Mouse (Mus musculus) neural tube, embryonic 14.5 days (tissue): ENCODE measurements around the gene B4galt3. TPM values are rescaled to one million over a fixed set of nuclear protein-coding genes. Genes with fewer than 3 reads are reported as not detected.
A peak's percentile ranks its signal among the peaks of the same experiment; 100 is the strongest.

Source experiments
- ATAC-seq: fragments of 200-750 bp; cut with Nextera tagmentation; 2 replicates; pipeline ENCODE4 v1.8.0; 2017; ENCODE audit warnings: low read depth, mild to moderate bottlenecking, moderate TSS enrichment, moderate library complexity
- H3K27ac ChIP-seq: fragments of 300-500 bp; sonication (generic); 2 replicates; pipeline ENCODE4 v1.5.1; 2014; ENCODE audit warnings: low read depth, mild to moderate bottlenecking, control low read depth, low read length, moderate library complexity, mixed read lengths
- H3K27me3 ChIP-seq: fragments of 300-500 bp; sonication (generic); 2 replicates; pipeline ENCODE4 v1.6.1; 2014; ENCODE audit warnings: low read length; ENCODE audit not compliant: control insufficient read depth, insufficient read depth
- H3K36me3 ChIP-seq: fragments of 300-500 bp; sonication (generic); 2 replicates; pipeline ENCODE4 v1.6.1; 2014; ENCODE audit warnings: low read length, mixed read lengths; ENCODE audit not compliant: control insufficient read depth, insufficient read depth
- H3K4me1 ChIP-seq: fragments of 300-500 bp; sonication (generic); 2 replicates; pipeline ENCODE4 v1.6.1; 2014; ENCODE audit warnings: low read length; ENCODE audit not compliant: control insufficient read depth, insufficient read depth
- H3K4me2 ChIP-seq: fragments of 300-500 bp; sonication (generic); 2 replicates; pipeline ENCODE4 v1.6.1; 2014; ENCODE audit warnings: mild to moderate bottlenecking, low read depth, low read length, control low read depth
- H3K4me3 ChIP-seq: fragments of 300-500 bp; sonication (generic); 2 replicates; pipeline ENCODE4 v1.5.1; 2014; ENCODE audit warnings: low read depth, low read length, control low read depth, mixed read lengths
- H3K9ac ChIP-seq: fragments of 300-500 bp; sonication (generic); replicated peaks from 2 replicates; pipeline ENCODE4 v1.6.1; 2014; ENCODE audit warnings: low read depth, mild to moderate bottlenecking, control low read depth, low read length, mixed read lengths
- H3K9me3 ChIP-seq: fragments of 300-500 bp; sonication (generic); 2 replicates; pipeline ENCODE4 v1.6.1; 2016; ENCODE audit warnings: low read length; ENCODE audit not compliant: control insufficient read depth
- WGBS: fragments of 180-500 bp; shearing (Covaris S2); extraction: QIAGEN DNeasy Blood & Tissue Kit; methylation state at CpG from one replicate; pipeline ENCODE4 v1.1.7; 2014; 5-methylcytosine and 5-hydroxymethylcytosine counted together
- polyA plus RNA-seq: library from polyadenylated mRNA; unstranded; fragments of >200 nt; fragmentation: Nextera tagmentation; extraction: Ambion mirVana; gene quantifications from 2 replicates; pipeline ENCODE4 v1.2.1, GENCODE M21; 2014

B4galt3 gene
- polyA plus RNA-seq, 1 experiment from 2014 or later, result 98.1 TPM

DNA sequence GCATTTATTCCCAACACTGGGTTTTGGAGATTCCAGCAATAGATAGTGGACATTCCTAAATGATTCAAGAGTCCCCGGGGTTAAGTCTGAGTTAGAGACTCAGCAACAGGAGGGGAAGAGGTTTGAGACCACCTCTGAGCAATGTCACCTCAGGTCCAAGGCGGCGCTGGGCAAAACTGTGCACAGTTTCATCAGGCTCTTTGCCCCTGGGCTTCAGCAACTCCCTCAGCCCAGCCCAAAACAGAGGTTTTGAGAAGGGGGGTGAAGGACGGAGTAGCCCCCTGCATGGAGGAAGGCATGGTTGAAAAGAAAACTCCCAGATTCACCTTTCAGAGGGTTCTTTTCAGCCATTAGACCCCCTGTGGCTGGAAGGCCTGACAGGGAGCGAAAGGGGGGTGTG, 9.6 kb downstream of the B4galt3 start:
- Histone ChIP-seq H3K27me3 (no peaks in the 10 kb centered on the region), H3K4me3 (no peak overlapping the region), H3K27ac (no peak overlapping the region), H3K4me1 (peaks cover 7% of the 10 kb centered on the region), H3K9me3 (no peaks in the 10 kb centered on the region), H3K36me3 (peaks cover 31% of the 10 kb centered on the region), H3K9ac (peak overlapping the region; percentile 47; the same call in 1 of the 2 replicates), H3K4me2 (peak overlapping the region; percentile 66)
- WGBS, result 67% methylated on average over 5 of the region's 5 CpGs
- ATAC-seq, result no peak

GRCm38 (mm10) chr1:171280250-171280915, 10.3 kb downstream of the B4galt3 start:
- Histone ChIP-seq H3K27ac (no peak overlapping the region), H3K27me3 (no peaks in the 10 kb centered on the region), H3K36me3 (peaks cover 33% of the 10 kb centered on the region), H3K4me1 (peaks cover 7% of the 10 kb centered on the region), H3K9ac (peak overlapping the region; percentile 47), H3K4me3 (peak overlapping the region; percentile 48), H3K4me2 (peak overlapping the region; percentile 66), H3K9me3 (no peaks in the 10 kb centered on the region)
- WGBS, result 2% methylated on average over 25 of the region's 25 CpGs
- ATAC-seq, result no peak; the same call in 1 of the 2 replicates

- under 1% methylated on average over 26 of the region's 26 CpGs for WGBS
- Histone ChIP-seq H3K27ac (peak within 1 kb of the TSS; percentile 60; the same call in 1 of the 2 replicates), H3K36me3 (peaks cover 34% of the 10 kb centered on the region)
Observed at GRCm38 (mm10) chr1:171280916-171281527, 10.9 kb downstream of the B4galt3 start, which contains the start of gene Ppox. TSS of gene Ppox (minus strand) at chr1:171281186.

GRCm38 (mm10) chr1:171281528-171281923, 11.4 kb downstream of the B4galt3 start:
- Histone ChIP-seq H3K27me3 (no peaks in the 10 kb centered on the region), H3K4me2 (peak overlapping the region; percentile 49), H3K4me3 (peak overlapping the region; percentile 48), H3K4me1 (peaks cover 13% of the 10 kb centered on the region), H3K27ac (peak overlapping the region; percentile 60; the same call in 1 of the 2 replicates), H3K36me3 (peaks cover 29% of the 10 kb centered on the region), H3K9ac (0 out of 2 replicates have a peak overlapping the region, but pooled peaks have one; percentile 12), H3K9me3 (no peaks in the 10 kb centered on the region)
- peak; percentile 42 for ATAC-seq
- WGBS, result under 1% methylated on average over 10 of the region's 10 CpGs

More at GRCm38 (mm10) chr1:171280916-171281527, 10.9 kb downstream of the B4galt3 start, which contains the start of gene Ppox:
- Histone ChIP-seq H3K27me3 (no peaks in the 10 kb centered on the region), H3K4me1 (peaks cover 9% of the 10 kb centered on the region), H3K4me3 (peak within 1 kb of the TSS; percentile 48), H3K9ac (peak within 1 kb of the TSS; percentile 47), H3K9me3 (no peaks in the 10 kb centered on the region), H3K4me2 (peak within 1 kb of the TSS; percentile 66)
- peak; percentile 98 for ATAC-seq

GRCm38 (mm10) chr1:171282086-171282805, 12.1 kb downstream of the B4galt3 start:
- H3K9ac ChIP-seq, result no peak overlapping the region
- H3K4me2 ChIP-seq, result no peak overlapping the region
- peaks cover 22% of the 10 kb centered on the region for H3K36me3 ChIP-seq
- no peak overlapping the region for H3K4me3 ChIP-seq
- WGBS, result 82% methylated on average over 18 of the region's 18 CpGs
- H3K4me1 ChIP-seq, result peaks cover 16% of the 10 kb centered on the region
- H3K27me3 ChIP-seq, result no peaks in the 10 kb centered on the region
- H3K9me3 ChIP-seq, result no peaks in the 10 kb centered on the region
- no peak overlapping the region for H3K27ac ChIP-seq
- no peak for ATAC-seq

DNA sequence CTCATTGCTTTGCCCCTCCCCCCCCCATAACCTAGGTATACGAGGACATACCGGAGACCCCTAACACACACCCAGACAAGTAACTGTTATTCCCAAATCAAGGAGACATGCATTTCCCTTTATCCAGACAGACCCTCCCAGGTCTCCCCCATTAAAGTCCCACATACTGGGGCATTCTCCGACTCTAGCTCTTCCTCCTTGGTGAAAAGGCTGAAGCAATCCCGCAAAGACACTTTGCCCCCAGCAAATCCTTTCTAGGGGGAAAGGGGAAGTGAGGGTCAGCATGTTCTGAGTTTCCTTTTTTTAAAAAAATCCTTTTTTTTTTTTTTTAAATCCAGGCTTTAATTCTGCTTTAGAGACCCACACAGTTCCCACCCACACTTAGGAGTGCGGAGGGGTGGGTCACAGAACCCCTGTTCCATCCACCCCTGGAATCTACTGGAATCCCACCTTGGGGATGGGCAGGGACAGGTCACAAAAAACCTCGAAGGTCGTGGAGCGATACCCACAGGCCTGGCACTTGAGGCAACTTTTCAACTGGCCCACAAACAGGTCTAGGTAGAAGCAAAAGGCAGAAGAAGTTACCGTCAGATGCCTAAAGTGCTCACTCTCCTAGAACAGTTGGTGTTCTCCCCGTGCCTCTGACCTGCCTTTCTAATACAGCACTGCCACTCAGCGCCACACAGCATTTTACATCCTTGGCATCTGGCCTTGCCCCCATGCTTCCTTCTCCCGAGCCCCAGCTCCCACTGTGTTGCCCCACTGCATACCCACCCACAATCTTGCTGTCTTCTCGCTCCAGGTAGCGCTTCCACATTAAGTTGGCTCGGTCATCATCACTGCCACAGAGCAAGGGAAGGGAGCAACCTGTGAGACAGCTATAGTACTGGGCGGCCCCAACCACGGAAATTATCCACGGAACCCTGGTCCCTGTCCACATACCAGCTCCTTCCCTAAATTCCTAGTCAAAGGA, 13.3 kb downstream of the B4galt3 start:
- peaks cover 18% of the 10 kb centered on the region for H3K36me3 ChIP-seq
- no peak overlapping the region for H3K9ac ChIP-seq
- peaks cover 16% of the 10 kb centered on the region for H3K4me1 ChIP-seq
- H3K27me3 ChIP-seq, result no peaks in the 10 kb centered on the region
- no peak for ATAC-seq
- H3K9me3 ChIP-seq, result no peaks in the 10 kb centered on the region
- no peak overlapping the region for H3K4me2 ChIP-seq
- no peak overlapping the region for H3K27ac ChIP-seq
- H3K4me3 ChIP-seq, result no peak overlapping the region
- WGBS, result 93% methylated on average over 18 of the region's 18 CpGs

DNA sequence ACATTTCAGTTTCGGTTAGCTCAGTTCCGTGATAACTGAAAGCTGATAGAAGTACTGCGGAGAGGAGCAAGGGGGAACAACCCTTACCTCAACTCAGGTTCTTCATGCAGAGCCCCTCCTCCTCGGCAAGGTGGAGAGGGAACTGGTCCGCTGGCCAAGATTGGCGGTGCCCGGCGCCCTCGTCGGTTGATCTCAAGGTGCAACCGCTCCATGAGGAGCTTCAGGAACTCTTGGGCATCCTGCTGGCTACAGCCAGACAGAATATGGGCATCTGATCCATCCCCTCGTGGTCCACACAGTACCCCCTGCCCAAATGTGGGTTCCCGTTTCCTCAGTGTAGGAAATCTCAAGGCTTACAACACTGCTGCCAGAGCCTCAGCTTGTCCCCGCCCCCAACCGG, 14.4 kb downstream of the B4galt3 start:
- peaks cover 18% of the 10 kb centered on the region for H3K36me3 ChIP-seq
- no peaks in the 10 kb centered on the region for H3K27me3 ChIP-seq
- 89% methylated on average over 15 of the region's 15 CpGs for WGBS
- no peak overlapping the region for H3K4me3 ChIP-seq
- H3K4me1 ChIP-seq, result peaks cover 16% of the 10 kb centered on the region
- H3K9me3 ChIP-seq, result no peaks in the 10 kb centered on the region
- no peak overlapping the region for H3K4me2 ChIP-seq
- no peak overlapping the region for H3K9ac ChIP-seq
- no peak overlapping the region for H3K27ac ChIP-seq
- no peak for ATAC-seq

- Histone ChIP-seq H3K9me3 (no peaks in the 10 kb centered on the region), H3K27ac (no peak overlapping the region), H3K36me3 (peaks cover 18% of the 10 kb centered on the region), H3K4me3 (no peak overlapping the region), H3K9ac (no peak overlapping the region), H3K27me3 (no peaks in the 10 kb centered on the region), H3K4me1 (peaks cover 10% of the 10 kb centered on the region), H3K4me2 (no peak overlapping the region)
- no peak for ATAC-seq
- 86% methylated on average over 20 of the region's 20 CpGs for WGBS
Observed at GRCm38 (mm10) chr1:171285096-171285892, 15.2 kb downstream of the B4galt3 start.
